Mouse (Mus musculus): ENCODE data around the gene Rgs6.

- no peak for TF ChIP-seq CTCF (IDR thresholded peaks at IDR 0.05; ENCODE audit: borderline replicate concordance, insufficient read depth, low read depth, low read length)
- no peak for TF ChIP-seq POLR2A (IDR thresholded peaks at IDR 0.05; ENCODE audit: borderline replicate concordance, insufficient read depth, low read length)
Measured at GRCm38 (mm10) chr12:83092001-83092400, 503.9 kb downstream of the Rgs6 start.

Measured in cerebellum, adult 2 months (tissue).